Mouse (Mus musculus): ENCODE results near the gene Mucl1. TPM values are rescaled to one million over a fixed set of nuclear protein-coding genes. Genes with fewer than 3 reads are reported as not detected.

Mucl1 gene
- 2.5 TPM for polyA plus RNA-seq (2014; fragmentation: Illumina TruSeq; extraction: RNeasy Lipid Tissue Mini Kit (QIAGEN cat#74804); ENCODE audit: low read depth, low replicate concordance)

DNA sequence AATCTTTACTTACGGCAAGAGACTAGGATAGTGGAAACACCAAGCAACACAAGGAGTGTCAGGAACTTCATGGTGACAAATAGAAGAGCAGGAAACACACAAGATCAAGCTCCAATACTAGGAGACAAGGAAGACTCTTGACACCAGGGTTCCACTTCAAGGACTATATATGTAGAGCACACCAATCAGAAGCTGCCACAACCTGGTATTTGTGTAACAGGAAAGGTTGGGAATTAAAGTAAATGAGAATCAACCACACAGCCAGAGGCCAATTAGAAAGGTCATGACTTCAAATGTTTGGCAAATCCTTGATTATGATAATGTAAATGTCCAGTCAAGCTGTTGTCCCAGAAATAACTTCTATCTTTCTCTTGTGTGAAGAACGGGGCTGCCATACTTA is at the start of gene Mucl1:
TSS of gene Mucl1 (minus strand) at position 101 of the 400 bp plus-strand sequence.

Other genes starting within 250 kb of the Mucl1 start
- 26.2 TPM for gene Ppp1r1a, start 217.5 kb downstream of the Mucl1 start, polyA plus RNA-seq (2014; fragmentation: Illumina TruSeq; extraction: RNeasy Lipid Tissue Mini Kit (QIAGEN cat#74804); ENCODE audit: low read depth, low replicate concordance)
- not detected for gene Glycam1, start 190.4 kb downstream of the Mucl1 start, polyA plus RNA-seq (2014; fragmentation: Illumina TruSeq; extraction: RNeasy Lipid Tissue Mini Kit (QIAGEN cat#74804); ENCODE audit: low read depth, low replicate concordance)
- not detected for gene Mucl2, start 143.8 kb upstream of the Mucl1 start, polyA plus RNA-seq (2014; fragmentation: Illumina TruSeq; extraction: RNeasy Lipid Tissue Mini Kit (QIAGEN cat#74804); ENCODE audit: low read depth, low replicate concordance)